Mouse (Mus musculus) cortical plate, adult 2 months (tissue): ENCODE data around the gene Rala. TPM values are rescaled to one million over a fixed set of nuclear protein-coding genes. Genes with fewer than 3 reads are reported as not detected.

Experiments used
- H3K27ac ChIP-seq: fragments of 200-500 bp; 2 replicates; pipeline ENCODE4 v1.5.1; 2012; ENCODE audit warnings: low read length, control low read depth, inconsistent platforms; ENCODE audit not compliant: insufficient read depth
- H3K4me1 ChIP-seq: fragments of 200-500 bp; 2 replicates; pipeline ENCODE4 v1.6.1; 2011; ENCODE audit warnings: low read length; ENCODE audit not compliant: control insufficient read depth, insufficient read depth
- H3K4me3 ChIP-seq: fragments of 200-500 bp; 2 replicates; pipeline ENCODE4 v1.5.1; 2011; ENCODE audit warnings: mild to moderate bottlenecking, low read length, control low read depth; ENCODE audit not compliant: insufficient read depth
- CTCF ChIP-seq: fragments of 200-500 bp; IDR thresholded peaks from 2 replicates; pipeline ENCODE4 v1.5.1; 2011; ENCODE audit warnings: mild to moderate bottlenecking, control low read depth, low read length; ENCODE audit not compliant: insufficient read depth; ENCODE audit errors: extremely low read depth
- POLR2A ChIP-seq: fragments of 200-500 bp; IDR thresholded peaks from 2 replicates; pipeline ENCODE4 v1.6.1; 2011; ENCODE audit warnings: mild to moderate bottlenecking, low read length, control low read depth; ENCODE audit not compliant: insufficient read depth; ENCODE audit errors: extremely low read depth
- polyA plus RNA-seq: library from polyadenylated mRNA; depleted of rRNA; stranded (reverse); fragments of >200 nt; gene quantifications from 2 replicates; pipeline ENCODE4 v1.2.3, GENCODE M21; 2012; rRNA removed

The Rala gene
- polyA plus RNA-seq, 1 experiment, result 51.7 TPM

DNA sequence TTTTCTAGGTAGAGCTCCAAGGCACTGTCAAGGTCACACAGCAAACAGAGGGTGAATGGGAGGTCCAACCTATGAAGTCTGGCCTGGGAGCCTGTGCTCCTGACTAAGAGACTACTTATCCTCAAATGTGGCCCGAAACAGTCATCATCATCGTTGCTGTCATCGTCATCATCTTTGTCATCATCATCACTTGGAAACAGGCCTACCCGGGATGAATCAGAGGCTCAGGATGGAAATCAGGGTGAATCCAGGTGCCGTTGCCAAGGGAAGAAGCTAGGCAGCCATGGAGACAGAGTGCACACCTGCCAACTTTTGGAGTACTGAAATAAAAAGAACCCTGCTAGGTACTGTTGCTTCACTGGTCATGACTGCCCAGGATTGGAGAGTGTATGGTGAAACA, 104.9 kb downstream of the Rala start:
- Histone ChIP-seq H3K4me1 (no peaks in the 10 kb centered on the region), H3K27ac (no peak overlapping the region), H3K4me3 (no peak overlapping the region)
- TF ChIP-seq CTCF (no peak), POLR2A (no peak)

DNA sequence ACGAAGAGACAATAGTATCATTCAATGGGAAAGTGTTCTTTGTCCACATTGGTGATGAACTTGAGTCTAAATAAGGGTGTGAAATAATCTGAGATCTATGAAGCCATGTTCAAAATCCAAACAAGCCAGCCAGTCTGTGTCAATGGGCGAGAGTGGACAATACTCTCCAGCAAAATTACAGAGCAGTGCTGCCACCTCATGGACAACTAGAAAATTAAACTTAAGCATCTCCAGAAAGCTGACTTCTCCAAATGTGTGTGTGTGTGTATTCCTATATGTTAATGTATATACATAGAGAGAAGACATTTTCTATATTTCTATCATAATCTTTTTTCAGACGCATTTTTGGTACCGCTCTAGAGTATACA, 105.6 kb downstream of the Rala start:
- TF ChIP-seq POLR2A (no peak), CTCF (peak; percentile 53; the same call in 1 of the 2 replicates)
- no peaks in the 10 kb centered on the region for H3K4me1 ChIP-seq
- no peak overlapping the region for H3K27ac ChIP-seq
- no peak overlapping the region for H3K4me3 ChIP-seq

DNA sequence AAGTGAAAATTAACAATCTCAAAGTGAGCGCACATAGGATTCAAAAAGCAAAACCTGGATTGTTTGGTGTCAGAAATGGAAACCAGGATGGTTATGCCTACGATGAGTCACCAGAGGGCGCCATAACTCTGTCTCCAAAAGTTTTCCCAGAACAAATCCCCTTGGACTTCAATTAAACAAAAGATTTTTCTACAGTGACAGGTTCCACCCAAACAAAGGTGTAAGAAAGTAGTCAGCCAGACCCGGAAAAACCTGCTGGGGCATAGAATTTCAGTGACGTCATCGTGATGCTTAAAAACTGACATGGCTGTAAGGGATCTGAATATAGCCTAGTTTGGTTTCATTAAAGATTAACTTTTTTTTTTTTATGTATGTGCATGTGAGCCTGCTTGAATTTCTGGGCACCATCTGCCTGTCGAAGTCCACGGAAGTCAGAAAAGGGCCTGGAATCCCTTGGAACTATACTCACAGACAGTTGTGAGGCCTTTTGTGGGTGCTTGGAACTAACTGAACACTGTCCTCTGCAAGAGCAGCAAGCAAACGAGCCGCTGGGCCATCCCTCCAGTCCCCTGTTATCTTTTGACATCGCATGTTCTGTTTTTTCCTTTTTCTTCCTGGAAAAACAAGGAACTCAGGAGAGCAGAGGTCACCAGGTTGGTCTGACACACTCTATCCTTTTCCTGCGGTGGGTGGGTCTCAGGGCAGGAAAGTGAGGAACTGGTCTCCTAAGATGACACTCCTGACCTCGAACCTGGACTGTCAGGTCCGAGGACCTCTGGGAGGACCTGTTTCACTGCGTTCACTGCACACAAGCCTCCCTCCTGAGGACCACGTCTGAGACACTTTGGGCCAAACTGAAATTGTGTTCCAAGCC, 106.2 kb downstream of the Rala start:
- H3K4me3 ChIP-seq, result no peak overlapping the region

DNA sequence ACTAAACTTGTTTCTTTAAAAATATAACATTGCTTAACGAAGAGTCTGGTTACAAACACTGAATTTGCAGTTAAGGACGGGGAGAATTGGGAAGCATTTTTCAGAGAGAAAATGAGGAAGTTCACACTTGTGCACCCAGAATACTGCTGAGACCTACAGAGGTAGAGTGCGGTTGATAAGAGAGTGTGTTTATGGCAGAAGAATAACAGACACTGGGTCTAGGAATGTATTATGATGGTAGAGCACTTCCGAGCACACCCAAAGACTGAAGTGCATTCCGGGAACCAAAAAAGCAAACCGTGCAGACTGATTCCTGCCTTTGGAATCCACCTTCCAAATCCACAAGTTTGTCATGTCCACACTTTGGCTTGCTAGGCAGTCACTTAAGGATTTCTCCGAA, 107.2 kb downstream of the Rala start:
- no peaks in the 10 kb centered on the region for H3K4me1 ChIP-seq
- no peak overlapping the region for H3K4me3 ChIP-seq
- H3K27ac ChIP-seq, result no peak overlapping the region
- TF ChIP-seq CTCF, result no peak
- no peak for TF ChIP-seq POLR2A

More for the DNA sequence above, 106.2 kb downstream of the Rala start:
- H3K27ac ChIP-seq, result no peak overlapping the region
- no peaks in the 10 kb centered on the region for H3K4me1 ChIP-seq
- peak; percentile 77 for TF ChIP-seq CTCF
- no peak for TF ChIP-seq POLR2A

DNA sequence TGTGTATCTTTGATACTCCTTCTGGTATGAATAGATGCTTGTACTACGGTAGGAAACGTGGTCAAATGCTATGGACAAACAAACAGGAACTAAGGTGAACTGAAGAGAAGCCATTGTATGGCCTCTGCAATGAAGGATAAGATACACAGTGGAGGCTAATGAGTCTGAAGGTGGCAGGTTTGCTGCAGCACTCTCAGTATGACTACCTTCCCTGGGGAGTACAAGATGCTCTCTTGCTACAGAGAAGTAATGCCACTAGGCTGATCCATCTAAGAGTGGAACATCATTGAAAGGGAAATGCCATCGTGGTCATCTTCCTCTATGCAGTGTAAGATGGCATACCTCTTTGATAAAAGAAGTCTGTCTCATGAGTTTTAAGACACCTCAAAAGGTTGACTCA, 111.1 kb downstream of the Rala start:
- TF ChIP-seq CTCF (no peak), POLR2A (no peak)
- Histone ChIP-seq H3K4me1 (no peaks in the 10 kb centered on the region), H3K4me3 (no peak overlapping the region), H3K27ac (no peak overlapping the region)

Other genes starting within 250 kb of the Rala start
- 6.7 and 10.4 TPM in 2 replicates for gene Mplkip, start 249.0 kb downstream of the Rala start, polyA plus RNA-seq
- 4.3 and 4.5 TPM in 2 replicates for gene Sugct, start 248.7 kb downstream of the Rala start, polyA plus RNA-seq
- gene Cdk13, start 139.1 kb downstream of the Rala start, polyA plus RNA-seq, result 30.3 and 32.1 TPM in 2 replicates
- gene Yae1d1, start 49.1 kb upstream of the Rala start, polyA plus RNA-seq, result 25.0 and 25.5 TPM in 2 replicates